Mouse (Mus musculus) adrenal gland, postnatal 14 days (tissue): Measurements from ENCODE around the gene Rgs7bp. TPM values are rescaled to one million over a fixed set of nuclear protein-coding genes. Genes with fewer than 3 reads are reported as not detected.

Experiments used
- DNase-seq: peaks from one replicate; pipeline ENCODE4 v3.0.0; 2021; ENCODE audit warnings: mixed read lengths
- total RNA-seq: library from RNA; stranded (reverse); gene quantifications from 2 replicates; pipeline ENCODE4 v1.2.3, GENCODE M21; 2021

Gene Rgs7bp
- total RNA-seq, 1 experiment from 2014 or later = 1.3 TPM

DNA sequence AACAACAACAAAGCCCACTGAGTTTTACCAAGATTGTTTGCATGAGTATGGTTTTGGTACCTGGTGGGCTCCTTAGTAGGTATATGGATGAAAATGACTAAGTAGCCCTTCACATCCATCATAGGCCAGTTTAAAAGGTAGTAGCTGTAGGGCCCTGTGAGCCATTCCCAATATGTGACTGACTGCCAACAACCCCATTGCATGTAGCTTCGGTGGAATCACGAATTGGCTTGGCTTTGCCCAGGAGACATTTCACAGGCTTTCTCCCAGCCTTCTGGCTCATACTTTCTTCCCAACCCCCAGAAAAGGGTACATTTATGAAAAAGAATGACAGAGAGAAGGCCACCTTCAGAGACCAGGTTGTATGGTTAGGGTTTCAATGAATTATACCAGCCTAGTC lies 45.8 kb downstream of the Rgs7bp start:
- no peak for DNase-seq

DNA sequence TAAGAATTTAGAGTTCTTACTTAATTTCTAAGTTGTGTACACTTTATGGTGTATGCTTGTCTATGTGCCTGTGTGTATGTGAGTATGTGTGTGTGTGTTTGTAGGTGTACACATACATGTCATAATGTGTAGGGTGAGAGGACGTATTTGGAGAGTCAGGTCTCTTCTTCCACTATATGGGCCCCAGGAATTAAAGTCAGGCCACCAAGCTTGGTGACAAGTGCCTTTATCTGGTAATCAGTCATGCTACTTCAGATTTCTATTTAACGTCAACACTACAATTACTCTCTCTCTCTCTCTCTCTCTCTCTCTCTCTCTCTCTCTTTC lies 51.9 kb downstream of the Rgs7bp start:
- DNase-seq = no peak

DNA sequence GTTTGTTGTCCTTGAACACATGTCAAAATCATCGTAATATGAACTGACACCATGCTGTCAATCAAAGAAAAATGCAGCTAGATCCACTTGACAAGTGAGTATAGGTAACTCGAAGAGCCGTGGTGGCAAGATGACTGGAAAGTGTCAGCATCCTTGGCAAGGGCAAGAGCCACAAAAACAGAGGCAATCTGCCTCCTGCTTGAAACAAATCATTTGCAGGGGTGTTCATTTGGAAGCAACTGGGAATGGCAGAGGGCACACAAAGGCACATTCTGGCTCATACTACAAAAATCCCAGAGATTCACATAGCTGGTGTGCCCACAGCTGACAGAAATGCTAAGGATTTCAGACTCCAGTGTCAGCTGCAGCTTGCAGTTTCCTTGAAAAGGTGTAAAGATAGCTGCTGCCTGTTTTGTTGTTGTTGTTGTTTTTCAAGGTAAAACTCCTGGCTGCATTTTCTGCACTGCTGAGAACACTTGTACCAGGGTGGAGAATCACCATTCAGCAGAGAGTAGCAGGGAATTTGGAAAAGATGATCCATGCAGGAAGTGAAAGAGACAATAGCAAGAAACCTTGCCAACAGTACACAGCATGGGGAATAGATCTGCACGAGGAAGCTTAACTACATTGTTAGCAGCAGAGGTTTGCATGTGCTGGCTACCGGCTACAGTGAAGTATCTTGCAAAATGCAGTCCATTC lies 52.4 kb downstream of the Rgs7bp start:
- DNase-seq = no peak

DNA sequence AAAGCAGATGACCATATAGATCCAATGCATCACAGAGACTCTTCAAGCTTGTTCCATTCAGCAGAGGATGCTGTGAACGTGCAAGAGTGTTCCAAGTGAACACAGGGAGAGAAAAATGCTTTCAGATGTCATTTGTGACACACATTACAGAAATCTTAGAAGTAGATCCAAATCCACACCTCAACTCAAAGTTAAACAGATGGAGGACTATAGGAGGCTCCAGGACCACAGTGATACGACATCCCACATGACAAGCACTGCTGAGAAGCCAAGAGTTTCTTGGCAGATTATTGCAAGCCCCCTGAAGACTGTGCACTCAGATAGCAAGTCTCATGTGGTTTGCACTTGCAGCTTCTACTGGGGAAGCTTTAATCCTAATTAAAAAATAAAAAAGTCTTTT lies 53.0 kb downstream of the Rgs7bp start:
- no peak for DNase-seq

DNA sequence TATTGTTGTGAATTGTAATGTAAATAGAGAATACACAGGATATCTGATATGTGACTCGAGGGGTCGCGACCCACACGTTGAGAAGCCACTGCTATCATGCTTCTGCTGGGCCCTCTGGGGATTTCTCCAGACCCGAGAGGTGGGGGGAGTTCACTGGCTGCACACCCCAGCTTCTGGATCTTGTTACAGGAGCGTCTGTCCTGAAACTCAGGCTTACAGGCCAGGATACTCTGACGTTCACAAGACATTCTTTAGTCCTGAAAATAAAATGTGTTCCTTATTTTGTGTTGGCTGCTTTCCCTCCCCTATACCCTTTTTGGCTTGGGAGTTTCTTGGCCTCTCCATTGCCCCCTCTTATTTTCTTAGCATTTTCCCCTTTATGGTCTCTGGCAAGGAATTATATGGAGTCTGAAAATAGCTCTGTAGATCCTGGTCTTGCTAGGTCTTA lies 65.9 kb downstream of the Rgs7bp start:
- DNase-seq = no peak

DNA sequence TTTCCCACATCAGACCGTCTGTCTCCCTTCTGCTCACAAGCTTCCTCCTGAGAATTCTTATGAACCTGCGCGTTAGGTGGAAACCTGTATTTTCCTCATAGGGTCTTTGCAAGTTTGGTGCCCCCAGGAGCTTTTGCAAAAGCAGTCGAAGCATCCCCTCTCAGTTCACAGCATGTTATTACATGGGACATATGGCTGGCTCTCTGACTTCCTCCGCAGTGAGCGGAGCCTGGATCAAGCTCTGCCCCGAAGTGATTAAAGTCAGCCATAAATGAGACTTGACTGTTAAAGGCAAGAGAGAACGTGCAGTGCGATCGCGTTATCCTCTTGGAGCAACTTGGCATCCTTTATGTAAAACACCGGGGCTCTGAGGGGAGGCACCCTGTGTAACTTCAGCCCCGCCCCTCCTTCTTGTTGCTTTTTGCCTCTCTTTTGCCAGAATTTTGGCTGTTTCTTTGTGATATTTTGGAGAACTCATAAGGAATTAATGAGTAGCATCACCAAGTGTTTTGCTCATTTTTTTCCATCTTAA lies 66.7 kb downstream of the Rgs7bp start:
- DNase-seq = no peak

DNA sequence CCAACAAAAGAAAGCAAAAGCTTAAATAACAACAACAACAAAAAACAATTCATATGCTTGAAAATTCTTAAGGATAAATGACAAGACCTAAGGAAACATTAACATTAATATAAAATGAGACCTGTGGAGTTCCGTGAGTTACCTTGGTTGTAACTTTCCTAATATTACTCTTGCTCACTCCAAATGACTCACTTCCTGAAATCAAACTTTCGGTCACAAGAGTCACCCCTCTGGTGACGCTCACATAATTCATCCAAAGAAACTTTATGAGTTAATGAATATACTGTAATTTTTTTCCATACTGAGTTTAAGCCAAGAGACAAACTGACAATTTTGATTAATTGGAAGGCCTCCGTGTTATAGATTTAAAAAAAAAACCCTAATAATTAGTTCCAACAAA lies 69.0 kb downstream of the Rgs7bp start:
- DNase-seq = no peak

DNA sequence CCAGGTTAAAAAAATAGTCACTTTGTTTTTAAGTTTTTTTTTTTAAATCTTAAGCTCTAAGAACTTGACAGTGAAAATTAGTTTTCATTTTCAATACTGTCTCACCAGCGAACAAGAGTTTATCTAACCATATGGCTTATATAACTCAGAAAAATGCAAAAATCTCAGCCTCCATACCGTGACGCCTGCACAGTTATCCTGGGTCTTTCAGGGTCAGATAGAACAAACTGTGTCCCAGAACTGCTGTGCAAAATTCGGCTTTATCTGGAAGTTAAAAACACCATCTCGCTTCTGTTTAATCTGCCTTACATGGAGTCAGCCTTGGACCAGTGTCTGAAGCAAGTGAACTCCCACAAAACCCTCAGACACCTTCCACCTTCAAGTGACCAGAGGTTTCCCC lies 70.7 kb downstream of the Rgs7bp start:
- no peak for DNase-seq

DNA sequence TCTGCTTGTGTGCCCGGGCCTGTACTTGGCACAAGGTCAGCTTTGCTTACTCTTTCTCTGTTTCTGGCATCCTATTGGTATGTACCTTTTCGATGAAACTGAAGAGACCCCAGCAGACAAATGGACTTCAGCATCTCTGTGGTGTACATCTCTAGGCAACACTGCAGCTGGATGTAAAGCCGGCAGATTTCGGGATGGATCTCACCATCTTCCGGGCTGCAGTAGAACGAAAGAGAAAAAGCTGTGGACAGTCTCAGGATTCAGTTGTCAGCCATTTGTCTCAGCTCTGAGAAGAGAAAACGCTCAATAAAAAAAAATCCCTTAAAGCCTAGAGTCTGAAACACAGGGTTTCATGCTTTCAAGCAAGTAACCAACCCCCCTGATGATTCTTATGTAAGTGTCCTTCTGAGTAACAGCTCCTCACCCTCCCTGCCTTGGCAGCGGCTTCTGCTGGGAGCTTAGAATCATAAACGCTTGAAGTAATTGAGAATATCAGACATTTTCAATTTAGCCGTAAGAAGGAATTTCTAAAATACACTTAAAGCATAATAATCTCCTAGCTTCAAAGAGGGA lies 71.9 kb downstream of the Rgs7bp start:
- DNase-seq = peak; percentile 14

DNA sequence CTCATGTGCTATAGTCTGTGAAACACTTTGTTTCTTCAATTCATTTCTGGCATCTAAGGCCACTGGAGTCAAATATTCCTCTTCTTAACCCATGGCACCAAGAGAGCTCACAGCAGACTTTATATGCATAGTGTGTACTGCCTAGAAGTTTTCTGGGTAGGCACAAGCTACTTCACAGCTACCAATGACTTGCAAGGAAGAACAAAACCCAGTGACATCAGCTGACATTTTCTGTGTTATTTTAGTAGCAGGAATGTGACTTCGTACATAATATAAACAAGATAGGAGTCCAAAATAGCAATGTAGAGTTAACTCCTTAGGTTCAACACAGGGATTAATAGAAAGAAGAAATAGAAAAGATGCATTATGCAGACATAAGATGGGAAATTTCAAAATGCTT lies 76.6 kb downstream of the Rgs7bp start:
- DNase-seq = no peak

DNA sequence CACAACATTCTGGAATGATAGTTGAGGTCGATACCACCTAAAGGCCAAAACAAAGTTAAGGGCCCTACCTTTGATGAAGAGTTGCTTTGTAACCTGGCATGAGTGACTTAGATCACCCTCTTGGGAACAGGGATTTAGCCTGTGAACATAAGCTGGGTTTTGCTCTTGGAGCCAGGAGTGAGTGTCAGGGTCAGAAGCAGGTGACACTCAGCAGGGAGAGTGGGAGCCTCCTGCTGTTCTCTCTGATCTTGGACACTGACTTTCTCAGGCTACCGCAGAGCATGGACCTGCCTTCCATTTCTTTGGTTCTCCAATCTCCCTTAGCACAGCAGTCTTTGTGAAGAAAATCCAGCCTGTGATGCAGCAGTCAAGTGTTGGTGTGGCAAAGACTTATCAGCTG lies 87.2 kb downstream of the Rgs7bp start:
- DNase-seq = no peak

DNA sequence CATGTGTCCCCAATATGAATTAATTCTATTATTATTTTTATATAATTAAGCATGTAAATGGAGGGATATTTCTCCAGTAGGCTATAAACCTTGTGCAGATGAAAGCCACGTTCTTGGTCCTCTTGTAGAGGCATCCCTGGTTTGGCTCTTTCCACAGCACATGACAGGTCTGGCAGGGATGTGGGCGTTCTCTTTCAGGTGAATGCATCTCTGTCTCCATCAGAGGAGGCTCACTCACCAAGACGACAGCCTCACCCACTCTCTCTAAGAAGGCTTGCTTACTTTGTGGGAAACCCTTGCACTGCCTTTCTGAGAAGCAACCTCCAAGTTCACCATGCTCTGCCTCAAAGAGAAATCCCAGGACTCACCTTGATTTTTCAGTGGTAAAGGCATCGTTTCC lies 91.0 kb downstream of the Rgs7bp start:
- DNase-seq = no peak

DNA sequence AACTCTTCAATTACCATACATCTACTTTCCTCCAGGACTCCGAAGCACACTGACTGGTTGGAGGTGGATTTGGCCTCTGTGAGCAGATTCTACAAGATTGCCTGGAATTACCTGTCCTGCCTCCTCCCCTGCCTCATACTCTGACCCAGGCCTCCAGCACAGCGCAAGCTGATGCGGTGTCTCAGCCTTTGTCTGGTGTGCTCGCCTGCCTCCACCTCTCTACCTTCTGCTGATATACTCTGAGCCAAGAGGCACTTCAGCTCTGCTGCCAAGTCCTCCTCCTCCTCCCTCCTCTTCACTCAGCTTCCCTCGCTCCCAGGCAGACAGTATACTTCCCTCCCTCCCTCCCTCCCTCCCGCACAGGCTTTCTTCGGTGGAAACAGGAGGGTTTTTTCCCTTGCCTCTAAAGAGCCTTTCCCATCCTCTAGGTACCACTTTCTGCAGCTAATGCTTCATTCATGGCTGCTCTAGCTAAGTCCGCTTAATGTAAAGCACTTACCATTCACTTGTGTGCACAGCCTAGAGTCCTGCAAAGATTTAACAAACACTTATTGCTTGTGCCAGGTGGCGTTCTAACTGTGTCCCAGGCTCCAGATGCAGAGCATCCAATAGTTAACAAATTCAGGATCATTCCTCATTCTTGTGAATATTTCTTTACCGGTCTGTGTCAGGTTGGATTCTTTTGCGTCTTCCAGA lies 91.9 kb downstream of the Rgs7bp start:
- no peak for DNase-seq

DNA sequence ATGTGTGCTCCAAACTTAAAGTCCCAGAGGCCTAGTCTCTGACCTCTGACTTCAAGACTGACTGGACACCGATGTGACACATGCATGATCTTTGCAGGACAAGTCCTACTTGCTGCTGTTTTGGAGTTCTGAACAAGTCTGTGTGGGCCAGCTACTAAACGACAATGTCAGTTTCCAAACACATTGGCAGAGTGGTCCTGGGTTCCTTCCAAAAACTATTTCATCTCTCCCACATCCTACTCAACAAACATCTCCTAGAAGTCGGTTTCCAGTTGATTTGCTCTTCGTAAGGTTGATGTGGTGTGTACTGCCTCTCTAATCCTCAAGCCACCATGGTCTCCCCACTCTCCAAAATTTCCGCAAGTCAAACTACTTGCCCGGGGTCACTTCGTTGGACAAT lies 92.6 kb downstream of the Rgs7bp start:
- no peak for DNase-seq

DNA sequence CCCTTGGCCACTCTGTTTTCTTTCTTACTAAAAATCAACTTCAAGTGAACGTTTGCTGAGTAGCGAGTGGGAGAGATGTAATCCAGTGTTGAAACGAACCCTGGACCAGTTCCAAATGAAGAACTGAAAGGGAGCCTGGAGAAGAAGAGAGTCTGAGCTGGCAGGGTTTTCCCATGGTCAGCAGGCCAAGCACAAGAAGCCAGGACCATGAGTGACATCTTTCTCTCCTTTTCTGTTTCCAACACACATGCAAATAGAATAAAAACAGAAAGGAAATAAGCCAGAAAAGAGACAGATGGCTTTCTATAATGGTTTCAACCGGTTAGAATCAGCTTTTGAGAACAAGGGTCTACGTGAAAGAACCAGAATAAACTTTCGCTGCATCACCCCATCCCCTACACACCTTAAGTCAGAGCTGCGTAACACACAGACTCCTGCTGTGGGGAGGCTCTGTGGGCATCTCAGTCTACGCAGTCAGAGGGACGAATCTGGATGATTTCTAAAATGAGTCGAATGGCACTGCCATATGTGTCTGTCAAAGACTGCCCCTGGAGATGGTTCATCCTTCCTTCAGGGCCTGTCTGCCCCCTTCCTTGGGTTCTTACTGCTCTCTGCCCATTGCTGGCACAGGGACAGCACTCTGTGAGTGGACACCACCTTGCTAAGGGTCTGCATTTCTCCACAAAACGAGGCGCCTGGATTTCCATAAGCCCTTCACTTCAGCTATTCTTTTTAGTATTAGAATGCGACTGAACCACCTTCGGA lies 93.6 kb downstream of the Rgs7bp start:
- no peak for DNase-seq

DNA sequence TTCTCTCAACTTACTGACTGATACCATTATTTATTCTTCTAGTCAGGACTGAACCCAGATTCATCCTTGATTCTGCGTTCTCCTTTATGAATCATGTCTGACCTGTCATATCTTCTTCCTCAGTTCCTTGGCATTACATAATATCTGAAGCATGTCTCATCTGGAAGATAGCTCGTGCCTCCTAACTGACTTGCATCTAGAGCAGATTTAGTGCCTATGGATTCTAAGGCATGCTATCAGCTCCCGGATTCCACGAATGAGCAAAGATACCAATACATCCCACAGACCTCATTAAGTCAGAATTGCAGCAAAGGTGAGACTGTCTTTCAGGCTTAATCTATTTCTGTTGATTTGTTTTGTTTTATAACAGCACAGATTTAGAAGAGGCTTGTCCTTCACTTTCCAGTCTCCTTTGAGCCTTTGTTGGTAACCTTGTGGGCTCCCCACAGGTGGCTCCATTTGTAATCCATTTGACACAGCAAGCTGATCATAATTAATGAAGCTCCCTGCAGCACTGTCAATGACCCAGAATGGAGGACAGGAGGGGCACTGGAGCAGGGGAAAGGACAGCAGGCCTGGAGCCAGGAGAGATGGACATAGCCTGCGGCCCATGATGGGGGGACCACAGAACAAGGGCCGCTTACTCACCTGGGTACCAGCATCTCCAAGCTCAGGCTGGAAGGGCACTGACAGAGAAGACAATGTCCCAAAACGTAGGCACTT lies 94.4 kb downstream of the Rgs7bp start:
- DNase-seq = no peak

DNA sequence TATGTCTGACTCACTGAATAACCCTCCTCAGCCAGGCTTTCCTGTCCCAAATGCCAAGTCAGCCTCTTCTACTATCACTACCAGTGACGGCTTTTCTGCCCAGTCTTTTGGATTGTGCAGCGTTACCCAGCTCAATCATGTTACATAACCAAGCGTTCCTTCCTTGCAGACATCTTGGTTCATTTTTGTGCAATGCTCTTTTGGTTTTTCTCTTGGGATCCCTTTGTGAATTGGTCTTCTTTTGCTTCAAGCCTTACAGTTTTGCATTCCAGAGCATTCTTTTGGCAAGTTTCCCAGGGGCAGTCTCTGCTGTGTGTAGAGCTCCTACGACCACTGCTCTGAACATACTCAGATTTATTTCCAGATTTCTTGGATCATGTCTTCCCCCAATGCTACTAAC lies 95.0 kb downstream of the Rgs7bp start:
- no peak for DNase-seq

DNA sequence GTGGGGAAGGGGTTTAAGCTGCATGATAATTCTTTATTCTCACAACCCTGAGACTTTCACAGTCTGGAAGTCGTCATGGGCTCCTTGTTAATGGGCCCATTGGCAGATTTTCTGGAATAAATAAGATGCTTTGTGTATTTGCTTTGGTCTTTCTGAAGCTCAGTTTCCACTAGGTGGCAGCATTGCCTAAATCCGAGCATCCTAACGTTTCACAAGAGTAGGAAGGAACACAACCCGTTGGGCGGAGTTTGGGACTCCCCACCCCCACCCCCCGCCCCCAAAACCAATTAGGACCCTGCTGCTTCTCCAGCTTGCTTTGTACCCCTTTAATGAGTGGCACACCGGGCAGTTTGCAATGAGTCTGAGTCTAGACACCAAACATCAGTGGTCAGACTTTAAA lies 106.8 kb downstream of the Rgs7bp start:
- peak; percentile 85 for DNase-seq

DNA sequence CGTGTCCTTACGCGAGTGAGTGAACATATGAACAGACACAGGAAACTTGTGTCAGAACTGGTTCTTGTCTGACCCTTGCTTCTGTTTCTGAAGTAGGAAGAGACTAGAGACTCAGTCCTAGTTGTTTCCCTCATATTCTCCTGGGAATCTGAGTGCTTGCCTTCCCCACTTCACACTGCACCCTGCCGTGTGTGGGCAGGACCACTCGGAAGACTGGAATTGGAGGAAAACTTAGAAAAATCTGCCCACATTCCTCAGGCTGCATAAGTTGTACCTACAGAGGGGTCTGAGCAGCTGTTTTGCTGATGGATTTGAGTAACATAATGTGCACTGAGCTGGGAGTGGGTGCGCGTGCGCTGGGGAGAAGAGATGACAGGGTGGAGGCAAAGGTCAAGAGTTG lies 114.2 kb downstream of the Rgs7bp start:
- no peak for DNase-seq

DNA sequence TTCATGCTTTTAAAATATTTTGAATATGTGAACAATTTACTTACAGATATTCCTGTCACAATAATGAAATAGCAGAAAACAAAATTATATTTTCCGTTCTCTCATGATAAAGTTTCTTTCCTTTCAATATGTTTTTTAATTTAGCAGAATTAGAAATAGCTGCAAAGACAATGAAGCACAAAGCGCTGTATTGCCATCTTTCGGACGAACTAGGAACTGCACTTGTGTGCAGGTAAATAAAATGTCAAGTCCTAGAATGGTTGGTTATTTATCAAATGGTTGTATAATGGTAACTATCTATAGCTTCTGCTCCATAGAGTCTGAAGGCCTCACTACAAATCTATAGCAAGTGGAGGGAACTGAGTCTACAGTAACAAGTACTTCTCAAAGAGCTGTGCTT lies 114.9 kb downstream of the Rgs7bp start:
- peak; percentile 67 for DNase-seq

DNA sequence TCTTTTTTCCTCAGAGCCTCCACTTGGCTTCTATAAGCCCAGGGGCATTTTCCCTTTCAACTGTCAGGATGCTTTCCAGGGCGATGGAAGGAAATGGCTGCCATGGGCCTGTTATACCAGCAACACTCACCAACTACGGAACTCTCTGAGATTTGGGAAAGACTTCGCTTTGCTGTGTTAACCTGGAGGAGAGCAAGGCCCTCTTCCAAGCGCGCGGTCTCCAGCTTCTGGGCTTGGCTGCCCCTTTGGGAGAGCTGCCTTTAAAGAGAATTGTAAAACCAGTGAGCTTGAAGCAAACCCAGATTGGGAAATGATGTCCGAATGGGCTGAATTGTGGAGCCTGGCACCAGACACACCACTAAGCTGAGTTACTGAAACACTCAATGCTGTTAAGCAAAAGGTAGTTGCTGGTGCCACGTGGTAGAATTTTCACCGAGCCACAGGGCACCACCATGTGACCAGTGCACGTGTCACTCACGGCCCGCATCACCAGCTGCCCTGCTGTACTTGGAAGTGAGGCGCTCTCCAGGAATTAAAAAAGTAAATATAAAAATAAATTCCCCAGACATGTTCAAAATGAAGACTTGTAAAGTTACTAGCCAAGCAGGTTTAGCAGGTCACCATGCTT lies 115.7 kb downstream of the Rgs7bp start:
- DNase-seq = peak; percentile 24

DNA sequence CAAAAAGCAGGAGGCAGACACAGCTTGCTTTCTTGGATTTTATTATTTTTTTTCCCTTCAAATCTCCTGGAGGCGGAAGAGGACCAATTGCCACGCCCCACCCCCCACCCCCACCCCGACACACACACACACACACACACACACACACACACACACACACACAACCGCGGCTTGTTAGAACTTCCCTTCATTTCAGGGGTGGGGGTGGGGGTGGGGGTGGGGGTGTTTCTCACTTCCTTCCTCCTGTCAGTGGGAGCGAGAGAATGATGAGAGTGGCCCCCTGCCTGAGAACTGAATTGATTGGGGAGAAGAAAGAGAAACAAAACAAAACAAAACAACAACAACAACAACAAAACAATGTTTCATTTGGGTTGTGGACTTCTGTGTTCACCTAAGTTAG lies 117.0 kb downstream of the Rgs7bp start:
- DNase-seq = no peak
